Mouse (Mus musculus) ovary, postnatal 36 days (tissue): ENCODE data around the gene 2310050C09Rik.

Experiments used
- DNase-seq: peaks from one replicate; pipeline ENCODE4 v3.0.0; 2022; ENCODE audit warnings: low spot score, mixed read lengths

The 2310050C09Rik gene

GRCm38 (mm10) chr3:92870116-92870515 is at the start of gene 2310050C09Rik:
Gene 2310050C09Rik (minus strand): TSS chr3:92870216.
- DNase-seq, result no peak

DNA sequence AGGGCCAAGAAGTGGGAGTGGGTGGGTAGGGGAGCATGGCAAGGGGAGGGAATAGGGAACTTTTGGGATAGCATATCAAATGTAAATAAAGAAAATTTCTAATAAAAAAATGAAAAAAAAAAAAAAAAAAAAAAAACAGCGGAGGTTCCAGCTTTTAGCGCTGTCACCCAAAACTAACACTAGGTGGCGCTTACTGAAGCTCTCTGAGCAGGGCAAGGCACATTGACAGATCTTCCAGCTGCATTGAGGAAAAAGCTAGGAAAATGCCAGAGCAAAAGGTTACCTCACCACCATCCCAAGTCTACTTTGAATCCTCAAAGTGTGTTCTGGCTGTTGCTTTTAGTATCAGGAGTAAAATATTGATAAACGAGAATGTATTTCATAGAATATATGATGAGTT is 37.6 kb upstream of the 2310050C09Rik start:
- DNase-seq, result no peak

DNA sequence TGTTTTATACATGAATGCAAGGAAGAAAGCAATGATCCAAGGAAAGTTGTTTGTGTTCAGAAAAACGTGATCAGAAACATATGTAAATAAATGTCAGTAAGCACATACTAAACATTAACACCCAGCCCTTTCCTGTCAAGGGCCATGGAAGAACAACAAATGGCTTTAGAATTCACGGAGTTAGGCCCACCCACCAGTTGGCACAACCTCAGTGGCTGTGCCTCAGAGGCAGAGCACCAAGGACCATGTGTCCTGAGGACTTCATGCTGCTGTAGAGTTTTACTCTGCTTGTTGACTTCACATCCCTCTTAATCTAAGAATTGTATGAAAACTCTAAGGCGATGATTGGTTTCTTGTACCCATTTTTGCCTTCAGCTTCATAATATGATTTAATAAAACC is 35.2 kb upstream of the 2310050C09Rik start:
- no peak for DNase-seq

DNA sequence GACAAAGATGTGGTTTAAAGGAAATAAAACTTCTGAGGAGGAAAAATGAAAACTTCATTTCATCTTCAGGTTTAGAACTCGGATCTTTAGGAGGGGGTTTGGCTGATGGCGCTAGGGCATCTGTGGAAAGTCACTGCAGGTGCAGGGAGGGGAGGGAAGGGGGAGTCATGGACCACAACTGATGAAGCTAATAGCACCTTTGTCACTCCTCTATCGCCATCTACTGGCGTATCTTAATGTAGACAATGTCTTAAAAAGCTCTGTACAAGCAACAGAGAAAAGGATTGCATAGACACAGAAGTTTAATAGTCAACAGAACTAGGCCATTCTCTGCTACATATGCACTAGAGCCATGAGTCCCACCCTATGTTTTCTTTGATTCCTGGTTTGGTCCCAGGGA is 33.6 kb upstream of the 2310050C09Rik start:
- no peak for DNase-seq

DNA sequence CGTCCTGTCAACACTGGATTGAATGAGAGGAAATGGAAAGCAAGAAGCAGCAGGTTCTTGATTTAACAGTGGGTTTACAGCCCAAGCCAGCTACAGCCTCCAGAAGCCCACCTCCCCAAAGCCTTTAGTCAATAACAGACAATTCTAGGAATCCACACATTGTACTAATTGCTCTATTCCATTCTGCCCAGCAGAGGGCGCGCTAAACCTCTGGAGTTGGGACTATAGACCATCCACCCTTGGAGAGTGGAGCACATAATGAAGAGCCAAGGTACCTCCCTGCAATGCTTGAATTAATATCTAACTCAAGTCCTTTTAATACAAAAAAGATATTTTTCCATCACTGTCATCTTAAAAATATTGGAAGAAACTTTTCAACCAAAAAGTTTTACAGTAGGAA is 33.0 kb upstream of the 2310050C09Rik start:
- DNase-seq, result peak; percentile 17

GRCm38 (mm10) chr3:92894489-92894888 is 24.5 kb upstream of the 2310050C09Rik start:
- DNase-seq, result no peak

- no peak for DNase-seq
Measured at GRCm38 (mm10) chr3:92894063-92894462, 24.0 kb upstream of the 2310050C09Rik start.

DNA sequence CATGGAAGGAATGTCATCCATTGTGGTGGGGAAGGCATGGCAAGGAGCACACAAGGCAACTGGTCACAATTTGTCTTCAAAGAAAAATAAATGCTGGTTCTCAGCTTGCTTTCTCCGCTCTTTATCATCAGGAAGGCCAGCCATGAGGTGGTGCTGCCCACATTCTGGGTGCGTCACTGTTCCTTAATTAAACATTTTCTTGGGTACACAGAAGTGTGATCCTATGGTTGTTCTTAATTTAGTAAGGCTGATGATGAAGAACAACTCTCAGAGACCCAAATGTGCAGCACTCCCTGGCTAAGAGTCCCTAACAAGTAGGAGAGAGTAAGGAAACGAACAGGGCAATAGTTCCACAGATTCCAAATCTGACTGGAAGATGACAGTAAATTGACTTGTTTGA is 4.2 kb upstream of the 2310050C09Rik start:
- no peak for DNase-seq

DNA sequence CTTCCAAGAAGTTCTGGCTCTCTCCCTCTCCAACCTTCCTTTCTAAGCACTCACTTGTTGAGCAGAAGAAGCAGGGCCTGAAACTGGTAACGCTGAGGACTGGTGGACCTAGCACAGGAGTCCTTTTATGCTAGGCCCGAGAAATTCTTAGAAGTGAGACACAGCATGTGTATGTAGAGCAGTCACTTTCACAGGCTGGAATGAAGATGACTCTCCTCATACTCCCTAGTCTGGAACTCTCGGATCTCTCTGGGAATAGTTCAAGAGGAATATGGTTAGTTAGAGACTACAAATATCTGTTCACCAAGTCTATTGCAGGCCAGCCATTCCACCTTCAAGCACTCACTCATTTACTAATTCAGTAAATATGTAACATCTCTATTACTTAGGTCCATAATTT is 18.8 kb downstream of the 2310050C09Rik start, which contains the start of gene Lce1l:
Lce1l (minus strand) TSS at position 101 of the 400 bp plus-strand sequence.
- no peak for DNase-seq

GRCm38 (mm10) chr3:92827108-92827507 is 42.9 kb downstream of the 2310050C09Rik start, which contains the start of gene Kprp:
Gene Kprp (minus strand): TSS chr3:92827247.
- DNase-seq, result no peak

- no peak for DNase-seq
Measured at GRCm38 (mm10) chr3:92825808-92826207, 44.2 kb downstream of the 2310050C09Rik start.
